Mouse (Mus musculus) layer of hippocampus, postnatal 10 days (tissue): ENCODE data around the gene Olfr90. TPM values are rescaled to one million over a fixed set of nuclear protein-coding genes. Genes with fewer than 3 reads are reported as not detected.
"Not testable (repeated sequence)": the region's sequence is repeated elsewhere in the genome, so short reads cannot be mapped to it uniquely, and the experiment has no call there.

Source experiments
- DNase-seq, 2 experiments: peaks; one replicate each; pipeline ENCODE4 v3.0.0; 2021; ENCODE audit warnings: low spot score in 2 of 2
- long read RNA-seq: library from polyadenylated mRNA; stranded (forward); transcript quantifications from one replicate; pipeline ENCODE4 v2.0.0, GENCODE M21; 2023
- total RNA-seq, 2 experiments: library from RNA; stranded (reverse); gene quantifications; 2 replicates each; pipeline ENCODE4 v1.2.3; 2021

Olfr90 gene
- total RNA-seq: not detected
- long read RNA-seq: 0 reads

- DNase-seq: no peak
Measured at GRCm38 (mm10) chr17:37088399-37088798, at the start of gene Olfr90. Olfr90 (minus strand) TSS chr17:37088499.

DNA sequence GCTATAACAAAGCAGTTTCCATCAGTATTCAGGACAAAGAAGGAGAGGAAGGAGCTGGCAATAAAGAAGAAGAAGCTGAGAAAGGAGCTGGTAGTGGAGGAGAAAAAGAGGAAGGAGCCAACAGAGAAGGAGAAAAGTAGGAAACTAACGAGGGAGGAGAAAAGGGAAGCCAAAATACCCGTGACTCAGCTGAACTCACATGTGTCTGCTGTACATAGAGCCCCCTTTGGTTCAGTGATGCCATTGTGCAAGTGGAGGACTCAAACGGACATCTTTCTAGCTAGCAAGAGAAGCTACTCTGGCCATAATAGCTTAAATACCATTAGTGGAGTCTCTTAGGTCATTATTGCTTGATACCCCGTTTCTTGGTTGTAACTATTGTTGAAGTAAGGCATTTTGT lies 43.1 kb upstream of the Olfr90 start:
- not testable (repeated sequence) for DNase-seq

DNA sequence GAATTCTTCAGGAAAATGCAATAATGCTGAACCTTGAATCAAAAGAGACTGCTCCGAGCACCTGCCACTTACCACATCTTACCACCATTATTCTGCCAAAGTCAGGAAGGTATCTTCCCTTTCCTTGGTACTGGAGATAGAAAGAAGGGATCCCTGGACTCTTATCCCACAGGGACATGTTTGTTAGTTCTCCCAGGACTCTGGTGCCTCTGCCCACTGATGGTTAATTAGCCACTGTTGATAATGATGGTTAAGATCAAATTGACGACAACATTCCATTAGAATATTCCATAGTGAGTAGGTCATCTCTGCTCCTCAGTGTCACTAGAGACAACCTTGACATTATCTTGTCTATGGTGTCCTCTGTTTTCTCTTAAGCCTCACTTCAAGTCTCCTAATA lies 31.7 kb upstream of the Olfr90 start, which contains the start of gene Olfr92:
Olfr92 (minus strand) TSS at position 101 of the 400 bp plus-strand sequence.
- DNase-seq: no peak

DNA sequence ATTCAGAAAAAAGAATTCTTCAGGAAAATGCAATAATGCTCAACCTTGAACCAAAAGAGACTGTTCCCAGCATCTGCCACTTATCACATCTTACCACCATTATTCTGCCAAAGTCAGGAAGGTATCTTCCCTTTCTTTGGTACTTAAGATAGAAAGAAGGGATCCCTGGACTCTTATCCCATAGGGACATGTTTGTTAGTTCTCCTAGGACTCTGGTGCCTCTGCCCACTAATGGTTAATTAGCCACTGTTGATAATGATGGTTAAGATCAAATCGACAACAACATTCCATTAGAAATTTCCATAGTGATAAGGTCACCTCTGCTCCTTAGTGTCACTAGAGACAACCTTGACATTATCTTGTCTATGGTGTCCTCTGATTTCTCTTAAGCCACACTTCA lies 9.9 kb upstream of the Olfr90 start, which contains the start of gene Olfr91:
Olfr91 (minus strand) TSS at position 101 of the 400 bp plus-strand sequence.
- DNase-seq: no peak

DNA sequence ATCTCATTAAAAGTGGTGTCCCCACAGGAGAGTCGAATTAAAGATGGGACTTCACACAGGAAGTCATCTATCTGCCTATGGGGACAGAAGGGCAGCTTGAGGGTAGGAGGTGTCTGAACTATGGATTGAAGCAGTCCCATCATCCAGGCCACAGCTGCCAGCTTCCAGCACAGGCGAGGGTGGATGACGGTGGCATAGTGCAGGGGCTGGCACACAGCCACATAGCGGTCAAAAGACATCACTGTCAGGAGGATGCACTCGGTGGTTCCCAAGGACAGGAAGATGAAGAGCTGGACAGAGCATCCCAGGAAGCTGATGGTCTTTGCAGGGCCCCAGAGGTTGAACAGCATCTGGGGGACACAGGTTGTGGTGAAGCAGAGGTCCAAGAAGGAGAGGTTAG lies 5.0 kb upstream of the Olfr90 start:
- no peak for DNase-seq

- no peak for DNase-seq
Measured at GRCm38 (mm10) chr17:37092198-37092597, 3.9 kb upstream of the Olfr90 start.

- DNase-seq: peak; percentile 4 to 25
Measured at GRCm38 (mm10) chr17:37085545-37085944, 2.8 kb downstream of the Olfr90 start.

DNA sequence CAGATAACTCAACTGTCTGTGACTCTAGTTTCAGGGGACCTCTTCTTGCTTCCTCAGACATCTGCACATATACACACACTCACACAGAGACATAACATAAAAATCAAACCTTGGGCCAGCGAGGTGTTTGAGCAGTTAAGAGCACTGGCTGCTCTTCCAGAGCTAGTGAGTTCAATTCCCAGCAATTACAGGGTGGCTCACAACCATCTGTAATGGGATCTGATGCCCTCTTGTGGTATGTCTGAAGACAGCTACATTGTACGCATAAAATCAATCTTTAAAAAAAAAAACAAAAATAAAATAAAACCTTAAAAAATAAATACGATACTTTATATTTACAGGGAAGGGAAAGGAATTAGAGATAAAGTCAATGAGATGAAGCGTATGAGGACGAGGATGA lies 3.7 kb downstream of the Olfr90 start:
- DNase-seq: no peak

GRCm38 (mm10) chr17:37083327-37083726 lies 5.0 kb downstream of the Olfr90 start:
- peak; percentile 64 to 73 for DNase-seq

GRCm38 (mm10) chr17:37081659-37082058 lies 6.6 kb downstream of the Olfr90 start:
- peak; percentile 6 to 20 for DNase-seq

GRCm38 (mm10) chr17:37080119-37080518 lies 8.2 kb downstream of the Olfr90 start:
- peak; percentile 16 to 36 for DNase-seq

DNA sequence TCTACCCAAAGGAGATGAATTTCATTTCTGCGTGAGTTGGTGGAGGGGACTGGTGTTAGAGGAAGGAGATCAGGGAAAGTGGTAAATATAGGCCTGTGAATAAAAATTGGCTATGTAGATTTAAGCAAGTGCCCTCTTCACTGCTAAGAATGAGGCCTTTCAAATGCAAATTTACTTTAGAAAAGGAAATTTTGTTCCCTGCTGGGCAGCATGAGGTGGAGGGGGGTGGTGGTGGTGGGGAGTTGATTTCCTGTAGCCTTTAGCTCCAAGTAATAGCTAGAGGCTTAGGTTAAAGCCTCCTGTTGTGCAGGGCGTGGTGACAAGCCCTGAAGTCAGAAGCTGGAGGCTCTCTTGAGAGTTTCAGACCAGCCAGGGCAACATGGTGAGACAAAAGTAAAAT lies 9.3 kb downstream of the Olfr90 start:
- DNase-seq: peak; percentile 12 to 26

DNA sequence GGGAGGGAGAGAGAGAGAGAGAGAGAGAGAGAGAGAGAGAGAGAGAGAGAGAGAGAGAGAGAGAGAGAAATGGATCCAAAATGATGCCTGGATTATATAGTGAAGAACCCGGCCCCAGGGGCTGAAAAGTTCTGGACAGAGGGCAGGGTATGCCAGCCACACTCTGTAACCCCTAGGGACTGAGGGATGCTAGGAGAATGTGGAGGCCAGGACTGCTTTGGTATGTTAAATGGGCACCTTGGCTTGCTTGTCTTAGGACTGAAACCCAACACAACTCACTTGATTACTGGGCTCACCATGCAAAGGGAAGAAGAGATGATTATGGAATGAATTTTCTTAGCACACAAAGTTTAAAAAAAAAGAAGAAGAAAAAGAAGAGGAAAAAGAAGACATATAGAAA lies 10.1 kb downstream of the Olfr90 start:
- DNase-seq: peak; percentile 7 to 19

- peak in 1 of 2 experiments; percentile 9 for DNase-seq
Measured at GRCm38 (mm10) chr17:37075766-37076165, 12.5 kb downstream of the Olfr90 start.

DNA sequence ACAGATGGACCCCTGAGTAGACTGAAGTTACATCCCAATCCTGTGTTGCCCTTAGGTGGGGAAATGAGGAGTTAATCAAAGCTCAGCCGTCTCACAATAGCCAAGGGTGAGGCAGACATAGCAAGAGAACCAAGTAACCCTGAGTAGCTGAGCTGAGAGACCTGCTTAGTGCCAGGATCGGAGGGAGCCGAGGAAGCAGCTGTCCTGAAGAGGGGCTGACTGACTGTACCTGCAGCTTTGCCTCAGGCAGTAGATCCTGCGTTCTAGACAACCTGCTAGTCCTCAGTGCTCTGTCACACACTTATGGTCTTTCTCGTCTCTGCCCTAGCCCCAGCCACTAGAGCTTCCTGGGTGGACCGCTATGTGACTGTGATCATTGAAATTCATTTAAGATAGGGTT lies 13.1 kb downstream of the Olfr90 start:
- peak in 1 of 2 experiments; percentile 11 for DNase-seq

GRCm38 (mm10) chr17:37072730-37073276 lies 15.5 kb downstream of the Olfr90 start:
- peak; percentile 12 to 22 for DNase-seq

DNA sequence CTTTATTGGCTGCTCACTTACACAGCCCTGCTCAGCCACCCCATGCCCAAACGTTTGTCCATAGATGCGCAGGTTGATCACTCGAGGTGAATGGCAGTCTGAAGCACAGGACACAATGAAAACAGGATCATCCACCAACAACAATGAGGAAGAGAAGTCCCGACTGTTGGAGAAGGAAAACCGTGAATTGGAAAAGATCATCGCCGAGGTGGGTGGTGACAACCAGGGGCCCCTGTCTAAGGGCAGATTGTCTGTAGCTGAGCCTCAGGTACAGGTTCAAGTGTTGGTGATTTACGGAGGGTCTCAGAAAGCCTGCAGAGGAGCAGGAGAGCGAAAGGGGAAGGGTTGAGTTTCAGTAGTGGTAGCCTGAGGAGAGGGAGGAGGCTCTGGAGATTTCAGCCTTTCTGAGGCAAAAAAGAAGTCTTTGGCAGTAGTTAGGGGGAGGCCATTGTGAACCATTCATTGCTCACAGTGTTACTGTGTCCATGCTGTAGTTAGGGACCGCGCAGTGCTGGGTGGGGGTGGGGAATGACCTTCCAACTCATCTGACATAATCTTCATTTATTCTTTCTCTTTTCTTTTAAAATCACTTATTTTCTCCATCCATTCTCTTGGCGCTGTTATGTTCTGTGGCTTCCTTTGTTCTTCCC lies 16.1 kb downstream of the Olfr90 start:
- DNase-seq: peak; percentile 3 to 9

DNA sequence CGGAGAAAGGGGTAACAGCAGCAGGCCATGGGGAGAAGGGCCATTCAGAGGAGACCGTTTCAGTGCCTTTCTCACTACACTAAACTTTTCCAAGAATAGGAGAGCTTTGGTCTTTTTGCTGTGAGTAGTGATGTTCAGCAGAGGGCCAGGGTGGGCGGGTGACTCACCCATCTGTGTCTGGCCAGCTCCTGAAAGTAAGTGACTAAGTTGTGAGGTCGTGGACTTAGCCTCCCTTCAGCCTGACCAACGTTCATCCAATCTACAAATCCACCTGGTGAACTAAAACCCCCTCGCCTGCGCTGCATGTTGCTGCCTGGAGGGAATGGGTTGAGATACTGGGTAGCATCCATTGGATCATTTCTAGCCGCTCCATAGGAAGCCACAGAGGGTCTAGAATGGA lies 18.2 kb downstream of the Olfr90 start:
- DNase-seq: peak in 1 of 2 experiments; percentile 2

DNA sequence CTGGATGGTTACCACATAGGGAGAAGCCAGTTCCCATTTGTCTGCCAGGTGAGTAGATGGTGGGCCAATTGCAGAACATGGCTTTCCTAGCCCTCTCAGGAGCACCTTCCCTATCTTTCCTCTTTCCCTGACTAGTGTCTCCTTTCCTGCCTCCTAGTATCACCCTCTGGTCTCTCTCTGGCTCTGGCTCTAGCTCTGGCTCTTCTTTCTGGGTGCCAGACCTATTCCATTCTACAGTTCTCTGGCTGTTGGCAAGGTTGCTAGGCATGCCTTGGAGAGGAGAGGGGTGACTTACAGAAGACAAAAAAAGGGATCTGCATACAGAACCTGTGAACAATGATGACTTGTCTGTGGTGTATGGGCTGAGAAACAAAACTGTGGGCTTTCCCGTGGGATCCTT lies 20.4 kb downstream of the Olfr90 start:
- DNase-seq: no peak

DNA sequence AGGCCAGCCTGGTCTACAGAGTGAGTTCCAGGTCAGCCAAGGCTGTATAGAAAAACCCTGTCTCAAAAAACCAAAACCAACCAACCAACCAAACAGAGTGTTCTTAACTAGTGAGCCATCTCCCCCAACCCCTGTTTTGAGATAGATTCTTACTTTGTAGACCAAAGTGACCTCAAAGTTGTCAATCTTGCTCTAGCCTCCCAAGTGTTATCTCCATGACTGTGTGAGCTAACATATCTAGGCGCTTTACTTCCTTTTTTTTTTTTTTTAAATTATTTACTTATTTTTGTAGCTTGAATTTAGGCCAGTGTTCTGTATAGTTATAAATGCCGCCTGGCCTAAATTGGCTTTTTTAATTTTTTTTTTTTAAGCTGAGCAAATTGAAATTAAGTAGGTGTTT lies 22.3 kb downstream of the Olfr90 start:
- no peak for DNase-seq

DNA sequence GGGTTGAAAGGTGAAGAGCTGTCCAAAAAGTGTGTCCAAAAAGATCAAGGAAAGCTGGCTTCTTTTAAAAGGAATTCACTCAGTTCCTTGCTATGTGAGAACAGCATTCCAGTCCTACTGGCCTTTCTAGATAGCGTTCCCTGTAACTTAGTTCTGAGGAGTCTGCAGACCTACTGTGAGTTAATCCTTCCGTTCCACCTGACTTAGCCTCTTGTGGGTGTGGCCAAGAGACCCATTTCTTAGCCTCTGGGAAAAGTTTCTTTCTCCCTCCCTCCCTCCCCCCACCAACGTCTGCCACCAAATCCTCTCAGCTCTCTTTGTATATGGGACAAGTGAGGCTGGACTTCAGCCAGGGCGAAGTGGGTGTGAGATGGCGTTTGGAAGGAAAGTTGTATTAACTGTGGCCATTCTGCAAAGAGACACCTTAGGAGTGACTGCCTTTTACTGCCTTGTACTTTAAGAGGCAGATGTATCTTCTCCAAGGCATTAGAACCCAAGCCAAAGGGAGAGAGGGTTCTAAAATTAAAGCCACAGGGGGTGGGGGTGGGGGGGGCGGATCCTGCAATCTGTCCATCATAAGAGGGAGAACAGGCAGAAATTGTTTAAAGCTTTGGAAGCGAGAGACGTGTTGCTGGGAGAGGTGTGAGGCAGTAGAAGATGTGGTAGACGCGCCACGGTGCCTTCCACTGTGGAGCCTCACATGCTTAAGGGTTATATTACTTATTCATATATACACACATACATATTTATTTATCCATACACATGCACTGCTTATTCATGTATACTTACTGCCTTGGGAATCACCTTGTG lies 24.4 kb downstream of the Olfr90 start:
- peak in 1 of 2 experiments; percentile 11 for DNase-seq

GRCm38 (mm10) chr17:37063063-37063462 lies 25.2 kb downstream of the Olfr90 start:
- DNase-seq: peak in 1 of 2 experiments; percentile 26
